Mouse (Mus musculus) limb, embryonic 14.5 days (tissue): Measurements from ENCODE around the gene Psmd7. TPM values are rescaled to one million over a fixed set of nuclear protein-coding genes. Genes with fewer than 3 reads are reported as not detected.
A peak's percentile ranks its signal among the peaks of the same experiment; 100 is the strongest.

ENCODE experiments used
- ATAC-seq: fragments of 200-750 bp; cut with Nextera tagmentation; 2 replicates; pipeline ENCODE4 v1.8.0; 2017; ENCODE audit warnings: low read depth, moderate number of reproducible peaks, moderate TSS enrichment; ENCODE audit not compliant: low FRiP score
- DNase-seq: peaks from one replicate; pipeline ENCODE4 v3.0.0-alpha.2; 2015; ENCODE audit warnings: low spot score
- H3K27ac ChIP-seq: fragments of 300-500 bp; sonication (generic); replicated peaks from 2 replicates; pipeline ENCODE4 v1.5.1; 2014; ENCODE audit warnings: low read depth, mild to moderate bottlenecking, low read length, moderate library complexity, mixed read lengths
- H3K27me3 ChIP-seq: fragments of 300-500 bp; sonication (generic); 2 replicates; pipeline ENCODE4 v1.6.1; 2014; ENCODE audit warnings: low read length, mixed read lengths; ENCODE audit not compliant: control insufficient read depth, insufficient read depth
- H3K36me3 ChIP-seq: fragments of 300-500 bp; sonication (generic); 2 replicates; pipeline ENCODE4 v1.6.1; 2014; ENCODE audit warnings: mild to moderate bottlenecking, low read length, moderate library complexity, mixed read lengths; ENCODE audit not compliant: control insufficient read depth, insufficient read depth
- H3K4me1 ChIP-seq: fragments of 300-500 bp; sonication (generic); 2 replicates; pipeline ENCODE4 v1.6.1; 2014; ENCODE audit warnings: antibody characterized with exemption, low read length, mixed read lengths; ENCODE audit not compliant: control insufficient read depth, insufficient read depth
- H3K4me2 ChIP-seq: fragments of 300-500 bp; sonication (generic); replicated peaks from 2 replicates; pipeline ENCODE4 v1.6.1; 2014; ENCODE audit warnings: low read depth, mild to moderate bottlenecking, low read length, moderate library complexity; ENCODE audit not compliant: severe bottlenecking
- H3K4me3 ChIP-seq: fragments of 300-500 bp; sonication (generic); replicated peaks from 2 replicates; pipeline ENCODE4 v1.5.1; 2014; ENCODE audit warnings: low read length
- H3K9ac ChIP-seq: fragments of 300-500 bp; sonication (generic); 2 replicates; pipeline ENCODE4 v1.6.1; 2014; ENCODE audit warnings: mild to moderate bottlenecking, low read depth, low read length, moderate library complexity; ENCODE audit not compliant: severe bottlenecking
- H3K9me3 ChIP-seq: fragments of 300-500 bp; sonication (generic); 2 replicates; pipeline ENCODE4 v1.6.1; 2016; ENCODE audit warnings: low read length; ENCODE audit not compliant: control insufficient read depth
- POLR2A ChIP-seq: fragments of 200-500 bp; IDR thresholded peaks from 2 replicates; pipeline ENCODE4 v1.8.0; 2012; ENCODE audit warnings: inconsistent platforms, mild to moderate bottlenecking, moderate library complexity, borderline replicate concordance; ENCODE audit not compliant: insufficient read depth, insufficient read length; ENCODE audit errors: extremely low read depth
- WGBS: fragments of 180-500 bp; shearing (Covaris S2); extraction: QIAGEN DNeasy Blood & Tissue Kit; methylation state at CpG from one replicate; pipeline ENCODE4 v1.1.7; 2014; 5-methylcytosine and 5-hydroxymethylcytosine counted together
- polyA plus RNA-seq, 2 experiments: library from polyadenylated mRNA; depleted of rRNA in 1 of 2; stranded (reverse) in 1 of 2; unstranded in 1 of 2; fragments of >200 nt; fragmentation: Nextera tagmentation in 1 of 2; extraction: Ambion mirVana in 1 of 2; gene quantifications; 2 replicates each; pipeline versions ENCODE4 v1.2.1 to v1.2.3; 2012 to 2014

The Psmd7 gene
- polyA plus RNA-seq, 2 experiments = 152 to 281 TPM

- DNase-seq = no peak
- Histone ChIP-seq H3K9ac (no peak overlapping the region), H3K9me3 (no peaks in the 10 kb centered on the region), H3K4me1 (no peaks in the 10 kb centered on the region), H3K36me3 (no peaks in the 10 kb centered on the region), H3K27me3 (no peaks in the 10 kb centered on the region), H3K4me3 (no peak overlapping the region), H3K4me2 (no peak overlapping the region), H3K27ac (no peak overlapping the region)
- ATAC-seq = no peak
- 69% methylated on average over 7 of the region's 7 CpGs for WGBS
- TF ChIP-seq POLR2A = no peak
Observed at GRCm38 (mm10) chr8:107571486-107572135, 16.7 kb downstream of the Psmd7 start.

GRCm38 (mm10) chr8:107571046-107571445 is 17.2 kb downstream of the Psmd7 start:
- no peak overlapping the region for H3K4me2 ChIP-seq
- DNase-seq = no peak
- ATAC-seq = no peak
- WGBS = 81% methylated on average over 2 of the region's 2 CpGs
- H3K9me3 ChIP-seq = no peaks in the 10 kb centered on the region
- H3K4me1 ChIP-seq = no peaks in the 10 kb centered on the region
- TF ChIP-seq POLR2A = no peak
- no peak overlapping the region for H3K27ac ChIP-seq
- H3K4me3 ChIP-seq = no peak overlapping the region
- no peaks in the 10 kb centered on the region for H3K36me3 ChIP-seq
- H3K27me3 ChIP-seq = no peaks in the 10 kb centered on the region
- no peak overlapping the region for H3K9ac ChIP-seq

GRCm38 (mm10) chr8:107562164-107562563 is 26.1 kb downstream of the Psmd7 start:
- no peak for TF ChIP-seq POLR2A
- Histone ChIP-seq H3K4me3 (no peak overlapping the region), H3K4me1 (peaks cover 8% of the 10 kb centered on the region; the same call in 1 of the 2 replicates), H3K4me2 (no peak overlapping the region), H3K9me3 (no peaks in the 10 kb centered on the region), H3K9ac (no peak overlapping the region), H3K27ac (no peak overlapping the region), H3K36me3 (peaks cover 11% of the 10 kb centered on the region), H3K27me3 (no peaks in the 10 kb centered on the region)
- ATAC-seq (no peak), DNase-seq (no peak)
- 74% methylated on average over 9 of the region's 9 CpGs for WGBS

GRCm38 (mm10) chr8:107560820-107561536 is 27.3 kb downstream of the Psmd7 start:
- Histone ChIP-seq H3K27ac (0 out of 2 replicates have a peak overlapping the region, but pooled peaks have one; percentile 2), H3K36me3 (peaks cover 23% of the 10 kb centered on the region), H3K4me1 (peaks cover 8% of the 10 kb centered on the region; the same call in 1 of the 2 replicates), H3K4me2 (peak overlapping the region; percentile 23; the same call in 1 of the 2 replicates), H3K4me3 (no peak overlapping the region), H3K9me3 (no peaks in the 10 kb centered on the region), H3K27me3 (no peaks in the 10 kb centered on the region), H3K9ac (0 out of 2 replicates have a peak overlapping the region, but pooled peaks have one; percentile 40)
- ATAC-seq = peak; percentile 39
- no peak for TF ChIP-seq POLR2A
- DNase-seq = no peak
- 27% methylated on average over 16 of the region's 16 CpGs for WGBS

- Histone ChIP-seq H3K4me2 (no peak overlapping the region), H3K4me3 (no peak overlapping the region), H3K4me1 (peaks cover 8% of the 10 kb centered on the region; the same call in 1 of the 2 replicates), H3K27ac (peak overlapping the region; percentile 35), H3K36me3 (peaks cover 63% of the 10 kb centered on the region), H3K9me3 (no peaks in the 10 kb centered on the region), H3K27me3 (no peaks in the 10 kb centered on the region), H3K9ac (peak overlapping the region; percentile 40; the same call in 1 of the 2 replicates)
- ATAC-seq (no peak), DNase-seq (no peak)
- no peak for TF ChIP-seq POLR2A
- WGBS = 48% methylated on average over 12 of the region's 12 CpGs
Observed at GRCm38 (mm10) chr8:107556511-107556936, 31.7 kb downstream of the Psmd7 start.
